Mouse (Mus musculus) small intestine, adult 2 months (tissue): ENCODE measurements around the gene Ctnna3. TPM values are rescaled to one million over a fixed set of nuclear protein-coding genes. Genes with fewer than 3 reads are reported as not detected.

Experiments
- H3K27ac ChIP-seq: fragments of 200-500 bp; 2 replicates; pipeline ENCODE4 v1.5.1; 2012; ENCODE audit warnings: low read depth, low read length, control low read depth, inconsistent platforms; ENCODE audit not compliant: insufficient read depth
- H3K27me3 ChIP-seq: fragments of 200-500 bp; 2 replicates; pipeline ENCODE4 v1.6.1; 2012; ENCODE audit warnings: mild to moderate bottlenecking, moderate library complexity, low read length, inconsistent platforms; ENCODE audit not compliant: control insufficient read depth, insufficient read depth
- H3K36me3 ChIP-seq: fragments of 200-500 bp; 2 replicates; pipeline ENCODE4 v1.6.1; 2012; ENCODE audit warnings: mild to moderate bottlenecking, low read length, control low read depth, inconsistent platforms; ENCODE audit not compliant: control insufficient read depth, insufficient read depth
- H3K4me1 ChIP-seq: fragments of 200-500 bp; 2 replicates; pipeline ENCODE4 v1.6.1; 2012; ENCODE audit warnings: low read length, inconsistent platforms, mixed read lengths; ENCODE audit not compliant: control insufficient read depth, insufficient read depth, insufficient read length
- H3K4me3 ChIP-seq: fragments of 200-500 bp; 2 replicates; pipeline ENCODE4 v1.5.1; 2012; ENCODE audit warnings: low read depth, mild to moderate bottlenecking, control low read depth, inconsistent platforms, low read length, moderate library complexity
- CTCF ChIP-seq: fragments of 200-500 bp; IDR thresholded peaks from 2 replicates; pipeline ENCODE4 v1.5.1; 2012; ENCODE audit warnings: low read depth, mild to moderate bottlenecking, control low read depth, inconsistent platforms, low read length, moderate library complexity, mixed read lengths; ENCODE audit not compliant: insufficient replicate concordance, insufficient read length; ENCODE audit errors: extremely low read depth
- POLR2A ChIP-seq: fragments of 200-500 bp; IDR thresholded peaks from 2 replicates; pipeline ENCODE4 v1.6.1; 2012; ENCODE audit warnings: low read depth, mild to moderate bottlenecking, control low read depth, inconsistent platforms, low read length, moderate library complexity
- WGBS: fragments of 180-500 bp; shearing (Covaris S2); methylation state at CpG from one replicate; pipeline ENCODE4 v1.1.7; 2018; 5-methylcytosine and 5-hydroxymethylcytosine counted together
- polyA plus RNA-seq: library from polyadenylated mRNA; depleted of rRNA; stranded (reverse); fragments of >200 nt; gene quantifications from 2 replicates; pipeline ENCODE4 v1.2.3, GENCODE M21; 2012

Ctnna3 gene
- polyA plus RNA-seq, 1 experiment: 0.06 TPM

GRCm38 (mm10) chr10:64489471-64489870 lies 1059.6 kb downstream of the Ctnna3 start:
- H3K27me3 ChIP-seq: no peaks in the 10 kb centered on the region
- no peaks in the 10 kb centered on the region for H3K4me1 ChIP-seq
- H3K36me3 ChIP-seq: no peaks in the 10 kb centered on the region
- H3K4me3 ChIP-seq: no peak overlapping the region
- TF ChIP-seq POLR2A (no peak), CTCF (no peak)
- no peak overlapping the region for H3K27ac ChIP-seq

GRCm38 (mm10) chr10:64543647-64544046 lies 1113.7 kb downstream of the Ctnna3 start:
- TF ChIP-seq POLR2A (no peak), CTCF (no peak)
- no peaks in the 10 kb centered on the region for H3K4me1 ChIP-seq
- 80% methylated on average over 3 of the region's 3 CpGs for WGBS
- H3K27ac ChIP-seq: no peak overlapping the region
- no peaks in the 10 kb centered on the region for H3K27me3 ChIP-seq
- no peak overlapping the region for H3K4me3 ChIP-seq
- no peaks in the 10 kb centered on the region for H3K36me3 ChIP-seq

- Histone ChIP-seq H3K4me3 (no peak overlapping the region), H3K4me1 (no peaks in the 10 kb centered on the region), H3K27me3 (no peaks in the 10 kb centered on the region), H3K36me3 (no peaks in the 10 kb centered on the region), H3K27ac (no peak overlapping the region)
- TF ChIP-seq CTCF (no peak), POLR2A (no peak)
- 37% methylated on average over 2 of the region's 2 CpGs for WGBS
Measured at GRCm38 (mm10) chr10:64544389-64544788, 1114.5 kb downstream of the Ctnna3 start.

- WGBS: 78% methylated on average over 3 of the region's 3 CpGs
- Histone ChIP-seq H3K4me1 (no peaks in the 10 kb centered on the region), H3K4me3 (no peak overlapping the region)
Measured at GRCm38 (mm10) chr10:64571311-64571710, 1141.4 kb downstream of the Ctnna3 start.

GRCm38 (mm10) chr10:64588116-64588515 lies 1158.2 kb downstream of the Ctnna3 start:
- Histone ChIP-seq H3K27ac (no peak overlapping the region), H3K36me3 (no peaks in the 10 kb centered on the region), H3K4me1 (no peaks in the 10 kb centered on the region), H3K4me3 (no peak overlapping the region), H3K27me3 (no peaks in the 10 kb centered on the region)
- 76% methylated on average over 2 of the region's 2 CpGs for WGBS
- TF ChIP-seq CTCF (no peak), POLR2A (no peak)

More at GRCm38 (mm10) chr10:64571311-64571710, 1141.4 kb downstream of the Ctnna3 start:
- no peak overlapping the region for H3K27ac ChIP-seq
- no peaks in the 10 kb centered on the region for H3K36me3 ChIP-seq
- TF ChIP-seq CTCF (no peak), POLR2A (no peak)
- no peaks in the 10 kb centered on the region for H3K27me3 ChIP-seq

GRCm38 (mm10) chr10:64636760-64637159 lies 1206.9 kb downstream of the Ctnna3 start:
- Histone ChIP-seq H3K27me3 (no peaks in the 10 kb centered on the region), H3K27ac (no peak overlapping the region), H3K36me3 (no peaks in the 10 kb centered on the region), H3K4me3 (no peak overlapping the region), H3K4me1 (no peaks in the 10 kb centered on the region)
- WGBS: 61% methylated on average over 5 of the region's 5 CpGs
- TF ChIP-seq POLR2A (no peak), CTCF (no peak)

- Histone ChIP-seq H3K36me3 (no peaks in the 10 kb centered on the region), H3K4me1 (no peaks in the 10 kb centered on the region), H3K27me3 (no peaks in the 10 kb centered on the region), H3K4me3 (no peak overlapping the region), H3K27ac (no peak overlapping the region)
- TF ChIP-seq CTCF (no peak), POLR2A (no peak)
Measured at GRCm38 (mm10) chr10:64639061-64639460, 1209.2 kb downstream of the Ctnna3 start.

- H3K27me3 ChIP-seq: no peaks in the 10 kb centered on the region
- H3K36me3 ChIP-seq: no peaks in the 10 kb centered on the region
- no peaks in the 10 kb centered on the region for H3K4me1 ChIP-seq
- TF ChIP-seq POLR2A (no peak), CTCF (no peak)
- no peak overlapping the region for H3K4me3 ChIP-seq
- WGBS: 79% methylated on average over 4 of the region's 4 CpGs
- no peak overlapping the region for H3K27ac ChIP-seq
Measured at GRCm38 (mm10) chr10:64641093-64641492, 1211.2 kb downstream of the Ctnna3 start.
